Mouse (Mus musculus): ENCODE measurements at regions not wholly inside any gene's neighbourhood (a gene's known extent, or its start where the extent isn't known, plus 50 kb on each side); places are given as distances from the start of the nearest gene placed in this dataset.

DNA sequence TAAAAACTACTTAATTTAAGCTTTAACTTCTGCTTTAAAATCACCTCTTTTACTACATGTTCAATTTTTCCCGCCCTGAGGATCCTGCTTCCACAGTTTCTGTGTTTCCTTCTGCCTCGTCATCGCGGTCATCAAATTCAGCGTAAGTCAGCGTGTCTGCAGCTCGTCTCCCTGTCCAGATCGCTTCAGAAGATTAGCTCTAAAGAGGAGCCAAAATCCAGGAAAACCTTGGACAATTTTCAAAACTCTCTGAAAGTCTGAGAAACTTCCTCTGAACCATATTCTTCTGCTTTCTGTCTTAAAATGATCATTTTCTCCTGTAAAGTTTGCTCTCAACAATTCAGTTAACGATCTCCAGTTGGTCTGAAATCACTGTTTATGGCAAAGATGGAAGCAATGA is 196.2 kb upstream of the Speer4f2 start:
- TF ChIP-seq POLR2A (IDR thresholded peaks at IDR 0.05; ENCODE audit: insufficient read depth, low read depth, low read length) (no peak), CTCF (IDR thresholded peaks at IDR 0.05; ENCODE audit: insufficient read depth, low read depth, low read length) (no peak)
